Mouse (Mus musculus): Measurements from ENCODE around the gene Htr1d.

Gene Htr1d

GRCm38 (mm10) chr4:136423224-136423623, at the start of gene Htr1d:
Htr1d (plus strand) TSS chr4:136423524.
- no peak for DNase-seq (ENCODE audit: low spot score in 2 of 2)

GRCm38 (mm10) chr4:136377001-136377400, 46.3 kb upstream of the Htr1d start:
- no peak for DNase-seq (ENCODE audit: low spot score in 2 of 2)

- peak in 1 of 2 experiments; percentile 16 for DNase-seq (ENCODE audit: low spot score in 2 of 2)
Observed at GRCm38 (mm10) chr4:136383052-136383451, 40.3 kb upstream of the Htr1d start.

- DNase-seq (ENCODE audit: low spot score in 2 of 2), result no peak
Observed at GRCm38 (mm10) chr4:136383839-136384238, 39.5 kb upstream of the Htr1d start.

- DNase-seq (ENCODE audit: low spot score in 2 of 2), result no peak
Observed at GRCm38 (mm10) chr4:136387261-136387660, 36.1 kb upstream of the Htr1d start.

GRCm38 (mm10) chr4:136401806-136402205, 21.5 kb upstream of the Htr1d start:
- DNase-seq (ENCODE audit: low spot score in 2 of 2), result no peak

GRCm38 (mm10) chr4:136407831-136408230, 15.5 kb upstream of the Htr1d start:
- DNase-seq (ENCODE audit: low spot score in 2 of 2), result no peak

- no peak for DNase-seq (ENCODE audit: low spot score in 2 of 2)
Observed at GRCm38 (mm10) chr4:136411995-136412765, 11.1 kb upstream of the Htr1d start.

- DNase-seq (ENCODE audit: low spot score in 2 of 2), result no peak
Observed at GRCm38 (mm10) chr4:136415477-136415876, 7.8 kb upstream of the Htr1d start.

GRCm38 (mm10) chr4:136418962-136419361, 4.4 kb upstream of the Htr1d start:
- no peak for DNase-seq (ENCODE audit: low spot score in 2 of 2)

GRCm38 (mm10) chr4:136419386-136419785, 3.9 kb upstream of the Htr1d start:
- no peak for DNase-seq (ENCODE audit: low spot score in 2 of 2)

GRCm38 (mm10) chr4:136424120-136424999, 1.0 kb downstream of the Htr1d start:
- DNase-seq (ENCODE audit: low spot score in 2 of 2), result no peak

GRCm38 (mm10) chr4:136425000-136425288, 1.6 kb downstream of the Htr1d start:
- peak in 1 of 2 experiments; percentile 39 for DNase-seq (ENCODE audit: low spot score in 2 of 2)

- no peak for DNase-seq (ENCODE audit: low spot score in 2 of 2)
Observed at GRCm38 (mm10) chr4:136430609-136431375, 7.5 kb downstream of the Htr1d start.

- DNase-seq (ENCODE audit: low spot score in 2 of 2), result peak; percentile 22 to 64
Observed at GRCm38 (mm10) chr4:136431376-136431693, 8.0 kb downstream of the Htr1d start.

GRCm38 (mm10) chr4:136434029-136434428, 10.7 kb downstream of the Htr1d start:
- no peak for DNase-seq (ENCODE audit: low spot score in 2 of 2)

- no peak for DNase-seq (ENCODE audit: low spot score in 2 of 2)
Observed at GRCm38 (mm10) chr4:136439106-136439505, 15.8 kb downstream of the Htr1d start.

- DNase-seq (ENCODE audit: low spot score in 2 of 2), result no peak
Observed at GRCm38 (mm10) chr4:136441354-136442043, 18.2 kb downstream of the Htr1d start.

GRCm38 (mm10) chr4:136444561-136444960, 21.2 kb downstream of the Htr1d start:
- no peak for DNase-seq (ENCODE audit: low spot score in 2 of 2)

- DNase-seq (ENCODE audit: low spot score in 2 of 2), result no peak
Observed at GRCm38 (mm10) chr4:136449795-136450194, 26.5 kb downstream of the Htr1d start.

- DNase-seq (ENCODE audit: low spot score in 2 of 2), result no peak
Observed at GRCm38 (mm10) chr4:136450271-136450670, 26.9 kb downstream of the Htr1d start.

GRCm38 (mm10) chr4:136451564-136451963, 28.2 kb downstream of the Htr1d start:
- no peak for DNase-seq (ENCODE audit: low spot score in 2 of 2)

Data from spleen, postnatal 10 days (tissue).